Mouse (Mus musculus) brain, embryonic 14.5 days (tissue): ENCODE measurements at regions not wholly inside any gene's neighbourhood (a gene's known extent, or its start where the extent isn't known, plus 50 kb on each side); places are given as distances from the start of the nearest gene placed in this dataset.

Experiments
- CTCF ChIP-seq: fragments of 200-500 bp; IDR thresholded peaks from 2 replicates; pipeline ENCODE4 v1.5.1; 2012; ENCODE audit warnings: inconsistent platforms, mild to moderate bottlenecking, moderate library complexity, borderline replicate concordance; ENCODE audit not compliant: insufficient read depth, insufficient read length; ENCODE audit errors: extremely low read depth
- POLR2A ChIP-seq: fragments of 200-500 bp; IDR thresholded peaks from 2 replicates; pipeline ENCODE4 v1.6.1; 2012; ENCODE audit warnings: mild to moderate bottlenecking, inconsistent platforms, borderline replicate concordance; ENCODE audit not compliant: poor library complexity, insufficient read depth, insufficient read length, severe bottlenecking; ENCODE audit errors: extremely low read depth

- TF ChIP-seq CTCF (no peak), POLR2A (no peak)
These were observed 89.7 kb downstream of the Gm26897 start for GRCm38 (mm10) chr5:111823420-111823819.
